Mouse (Mus musculus) CH12.LX (cell line): ENCODE data around the gene Snupn. TPM values are rescaled to one million over a fixed set of nuclear protein-coding genes. Genes with fewer than 3 reads are reported as not detected.

Experiments used
- DNase-seq: peaks from one replicate; pipeline ENCODE4 v3.0.0-alpha.2; 2013; ENCODE audit errors: extremely low read depth
- H3K27ac ChIP-seq: 2 replicates; pipeline ENCODE4 v1.5.1; 2012; ENCODE audit warnings: low read depth, mild to moderate bottlenecking, control low read depth, moderate library complexity; ENCODE audit not compliant: insufficient read depth
- H3K27me3 ChIP-seq: replicated peaks from 2 replicates; pipeline ENCODE3; 2012; ENCODE audit warnings: inconsistent platforms
- H3K36me3 ChIP-seq, 2 experiments: replicated peaks in 1 of 2; 2 replicates each; pipeline versions ENCODE3 to v1.6.1; 2012; ENCODE audit warnings: inconsistent platforms in 1 of 2, low read length in 1 of 2, mild to moderate bottlenecking in 1 of 2, mixed read lengths in 1 of 2, moderate library complexity in 1 of 2; ENCODE audit not compliant: control insufficient read depth in 1 of 2, insufficient read depth in 1 of 2
- H3K4me1 ChIP-seq, 2 experiments: 2 replicates each; pipeline ENCODE4 v1.6.1; 2012; ENCODE audit warnings: inconsistent platforms in 1 of 2, moderate library complexity in 1 of 2; ENCODE audit not compliant: insufficient read depth in 2 of 2, control insufficient read depth in 1 of 2
- H3K4me2 ChIP-seq: 2 replicates; pipeline ENCODE4 v1.6.1; 2012; ENCODE audit warnings: low read depth, mild to moderate bottlenecking, control low read depth; ENCODE audit not compliant: poor library complexity, insufficient read depth, severe bottlenecking
- H3K4me3 ChIP-seq, 3 experiments: fragments of 150-350 bp in 1 of 3; sonication (generic) in 1 of 3; replicated peaks in 1 of 3; 2 replicates each; pipeline versions ENCODE3 to v1.5.1; 2011 to 2012; ENCODE audit warnings: low read depth in 2 of 3, low read length in 2 of 3, mild to moderate bottlenecking in 2 of 3, moderate library complexity in 2 of 3, control low read depth in 1 of 3, improper control_type of control experiment in 1 of 3, inconsistent platforms in 1 of 3, mixed read lengths in 1 of 3; ENCODE audit not compliant: poor library complexity in 1 of 3
- H3K79me2 ChIP-seq: replicated peaks from 2 replicates; pipeline ENCODE4 v1.6.1; 2012; ENCODE audit warnings: mild to moderate bottlenecking, moderate library complexity; ENCODE audit not compliant: control insufficient read depth, poor library complexity, insufficient read depth, severe bottlenecking; ENCODE audit errors: extremely low read depth
- H3K9ac ChIP-seq: 2 replicates; pipeline ENCODE4 v1.6.1; 2012; ENCODE audit warnings: low read depth, mild to moderate bottlenecking, control low read depth, moderate library complexity; ENCODE audit not compliant: insufficient read depth
- H3K9me3 ChIP-seq: replicated peaks from 2 replicates; pipeline ENCODE3; 2012; ENCODE audit warnings: low read length, inconsistent platforms, mixed read lengths
- CHD1 ChIP-seq: IDR thresholded peaks from 2 replicates; pipeline ENCODE4 v1.6.1; 2012; ENCODE audit warnings: low read depth, low read length, improper control_type of control experiment, inconsistent platforms
- CTCF ChIP-seq, 2 experiments: IDR thresholded peaks in 1 of 2; conservative IDR thresholded peaks in 1 of 2; 2 replicates each; pipeline ENCODE4 v1.5.1; 2011 to 2012; ENCODE audit warnings: low read depth in 2 of 2, low read length in 2 of 2, improper control_type of control experiment in 1 of 2, inconsistent platforms in 1 of 2, mild to moderate bottlenecking in 1 of 2, moderate library complexity in 1 of 2
- E2F4 ChIP-seq: IDR thresholded peaks from 2 replicates; pipeline ENCODE4 v1.6.1; 2011; ENCODE audit warnings: low read depth, low read length, improper control_type of control experiment; ENCODE audit not compliant: insufficient replicate concordance
- EP300 ChIP-seq: IDR thresholded peaks from 2 replicates; pipeline ENCODE4 v1.6.1; 2011; ENCODE audit warnings: low read length, improper control_type of control experiment
- ETS1 ChIP-seq: conservative IDR thresholded peaks from 2 replicates; pipeline ENCODE4 v1.6.1; 2012; ENCODE audit warnings: low read depth, mild to moderate bottlenecking, inconsistent platforms, low read length, improper control_type of control experiment, moderate library complexity
- GABPA ChIP-seq: IDR thresholded peaks from 2 replicates; pipeline ENCODE4 v1.6.1; 2012; ENCODE audit warnings: low read depth, low read length, improper control_type of control experiment, inconsistent platforms; ENCODE audit not compliant: insufficient replicate concordance
- HCFC1 ChIP-seq: IDR thresholded peaks from 2 replicates; pipeline ENCODE4 v1.6.1; 2012; ENCODE audit warnings: low read depth, mild to moderate bottlenecking, inconsistent platforms, low read length, improper control_type of control experiment
- IRF4 ChIP-seq: IDR thresholded peaks from 2 replicates; pipeline ENCODE4 v1.6.1; 2014; ENCODE audit warnings: low read depth, mild to moderate bottlenecking, inconsistent platforms, low read length, improper control_type of control experiment
- JUN ChIP-seq: IDR thresholded peaks from 2 replicates; pipeline ENCODE4 v1.6.1; 2011; ENCODE audit warnings: low read depth, mild to moderate bottlenecking, low read length, improper control_type of control experiment, moderate library complexity; ENCODE audit not compliant: insufficient read depth
- JUND ChIP-seq: conservative IDR thresholded peaks from 2 replicates; pipeline ENCODE4 v1.6.1; 2011; ENCODE audit warnings: low read depth, low read length, improper control_type of control experiment
- KAT2A ChIP-seq: IDR thresholded peaks from 2 replicates; pipeline ENCODE4 v1.6.1; 2012; ENCODE audit warnings: low read length, improper control_type of control experiment, inconsistent platforms; ENCODE audit not compliant: insufficient replicate concordance
- MAX ChIP-seq: IDR thresholded peaks from 2 replicates; pipeline ENCODE4 v1.6.1; 2011; ENCODE audit warnings: low read length, improper control_type of control experiment
- MAZ ChIP-seq: IDR thresholded peaks from 2 replicates; pipeline ENCODE4 v1.6.1; 2012; ENCODE audit warnings: low read depth, mild to moderate bottlenecking, inconsistent platforms, low read length, improper control_type of control experiment, moderate library complexity
- MEF2A ChIP-seq: IDR thresholded peaks from 2 replicates; pipeline ENCODE4 v1.6.1; 2014; ENCODE audit warnings: low read depth, mild to moderate bottlenecking, inconsistent platforms, low read length, improper control_type of control experiment, borderline replicate concordance
- MXI1 ChIP-seq: IDR thresholded peaks from 2 replicates; pipeline ENCODE4 v1.6.1; 2011; ENCODE audit warnings: mild to moderate bottlenecking, low read depth, low read length, improper control_type of control experiment
- MYC ChIP-seq: IDR thresholded peaks from 2 replicates; pipeline ENCODE4 v1.6.1; 2011; ENCODE audit warnings: low read depth, mild to moderate bottlenecking, improper control_type of control experiment, low read length
- NELFE ChIP-seq: IDR thresholded peaks from 2 replicates; pipeline ENCODE4 v1.6.1; 2011; ENCODE audit warnings: low read depth, low read length, improper control_type of control experiment
- NRF1 ChIP-seq: IDR thresholded peaks from 2 replicates; pipeline ENCODE4 v1.6.1; 2014; ENCODE audit warnings: low read depth, mild to moderate bottlenecking, inconsistent platforms, low read length, improper control_type of control experiment, moderate library complexity
- PAX5 ChIP-seq: IDR thresholded peaks from 2 replicates; pipeline ENCODE4 v1.6.1; 2012; ENCODE audit warnings: low read length, inconsistent platforms, mixed read lengths
- POLR2A ChIP-seq: IDR thresholded peaks from 2 replicates; pipeline ENCODE4 v1.6.1; 2011; ENCODE audit warnings: low read depth, mild to moderate bottlenecking, improper control_type of control experiment, low read length
- POLR2AphosphoS2 ChIP-seq: IDR thresholded peaks from 2 replicates; pipeline ENCODE4 v1.6.1; 2011; ENCODE audit warnings: low read depth, low read length, improper control_type of control experiment
- RAD21 ChIP-seq: IDR thresholded peaks from 2 replicates; pipeline ENCODE4 v1.6.1; 2011; ENCODE audit warnings: low read depth, mild to moderate bottlenecking, low read length, improper control_type of control experiment, moderate library complexity
- RCOR1 ChIP-seq: conservative IDR thresholded peaks from 2 replicates; pipeline ENCODE4 v1.6.1; 2012; ENCODE audit warnings: low read depth, mild to moderate bottlenecking, inconsistent platforms, low read length, improper control_type of control experiment
- SIN3A ChIP-seq: IDR thresholded peaks from 2 replicates; pipeline ENCODE4 v1.6.1; 2012; ENCODE audit warnings: low read length, improper control_type of control experiment, inconsistent platforms
- SMC3 ChIP-seq: IDR thresholded peaks from 2 replicates; pipeline ENCODE4 v1.6.1; 2011; ENCODE audit warnings: low read depth, low read length, improper control_type of control experiment
- TBP ChIP-seq: conservative IDR thresholded peaks from 2 replicates; pipeline ENCODE4 v1.6.1; 2011; ENCODE audit warnings: low read depth, low read length, improper control_type of control experiment
- TCF12 ChIP-seq: IDR thresholded peaks from 2 replicates; pipeline ENCODE4 v1.6.1; 2014; ENCODE audit warnings: low read depth, mild to moderate bottlenecking, inconsistent platforms, low read length, improper control_type of control experiment
- USF1 ChIP-seq: IDR thresholded peaks from 2 replicates; pipeline ENCODE4 v1.6.1; 2014; ENCODE audit warnings: low read depth, mild to moderate bottlenecking, inconsistent platforms, low read length, improper control_type of control experiment
- USF2 ChIP-seq: conservative IDR thresholded peaks from 2 replicates; pipeline ENCODE4 v1.6.1; 2011; ENCODE audit warnings: low read depth, low read length, improper control_type of control experiment
- ZKSCAN1 ChIP-seq: IDR thresholded peaks from 2 replicates; pipeline ENCODE4 v1.6.1; 2012; ENCODE audit warnings: low read depth, inconsistent platforms, low read length, improper control_type of control experiment, borderline replicate concordance
- ZNF384 ChIP-seq: IDR thresholded peaks from 2 replicates; pipeline ENCODE4 v1.6.1; 2012; ENCODE audit warnings: low read depth, low read length, improper control_type of control experiment, inconsistent platforms
- dilution Hi-C: fragments of 300-500 bp; cut with MboI; formaldehyde crosslinking; loops from 2 replicates; pipeline ENCODE4 v1.14.3; 2020; ENCODE audit warnings: low sequenced_read_pairs; ENCODE audit not compliant: extremely low pct_unique_long_range_greater_than_20kb, extremely low pct_ligation_motif_present
- in situ Hi-C: fragments of 300-500 bp; cut with MboI; formaldehyde crosslinking; loops from 3 replicates; pipeline ENCODE4 v1.14.3; 2019; ENCODE audit warnings: low sequenced_read_pairs, low pct_ligation_motif_present, low pct_unique_long_range_greater_than_20kb, mixed read lengths
- polyA plus RNA-seq: library from polyadenylated mRNA; unstranded; fragments of >175 nt; gene quantifications from 2 replicates; pipeline ENCODE4 v1.2.1, GENCODE M21; 2012; ENCODE audit warnings: low read depth; ENCODE audit not compliant: insufficient read length
- total RNA-seq, 2 experiments: library from RNA; depleted of rRNA; stranded (reverse); fragments of 300-350 nt in 1 of 2; fragments of >200 nt in 1 of 2; gene quantifications; 2 replicates each; pipeline ENCODE4 v1.2.3; 2012 to 2014

Snupn gene
- total and polyA plus RNA-seq, 3 experiments = 18.3 to 25.1 (median 21.2) TPM

DNA sequence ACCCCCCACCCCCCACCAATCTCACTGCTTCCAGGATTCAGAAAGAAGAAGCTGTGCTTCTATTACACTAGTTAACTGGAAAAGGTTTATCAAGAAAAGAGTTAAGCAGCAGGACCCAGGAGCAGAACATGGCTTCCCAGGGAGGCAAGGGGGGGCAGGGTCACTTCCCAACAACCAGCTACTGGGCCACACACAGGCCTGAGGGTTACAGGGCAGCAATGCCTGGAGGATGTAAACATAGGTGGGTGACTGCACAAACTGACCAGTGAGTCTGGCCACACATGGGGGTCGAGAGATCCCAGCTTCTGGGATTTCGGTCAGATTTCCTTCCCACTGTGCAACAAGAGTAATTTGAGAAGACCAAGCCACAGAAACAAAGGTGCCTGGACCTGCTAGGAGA, 33.5 kb upstream of the Snupn start:
- TF ChIP-seq CHD1 (no peak), TBP (no peak), CTCF (conservative IDR thresholded peaks at IDR 0.05 in 1 of 2, IDR thresholded peaks at IDR 0.05 in 1 of 2; ENCODE audit: low read depth in 2 of 2, low read length in 2 of 2) (no peak), USF1 (no peak), EP300 (no peak), MEF2A (no peak), MYC (no peak), MAZ (no peak), IRF4 (no peak), NELFE (no peak), RCOR1 (no peak), POLR2A (no peak), ZNF384 (no peak), JUN (no peak), MAX (no peak), PAX5 (no peak), HCFC1 (no peak), ZKSCAN1 (no peak), KAT2A (no peak)
- TF ChIP-seq, all 38 proteins: peak for 0
- in situ Hi-C loops = no loop called here
- H3K4me2 ChIP-seq = no peak overlapping the region

DNA sequence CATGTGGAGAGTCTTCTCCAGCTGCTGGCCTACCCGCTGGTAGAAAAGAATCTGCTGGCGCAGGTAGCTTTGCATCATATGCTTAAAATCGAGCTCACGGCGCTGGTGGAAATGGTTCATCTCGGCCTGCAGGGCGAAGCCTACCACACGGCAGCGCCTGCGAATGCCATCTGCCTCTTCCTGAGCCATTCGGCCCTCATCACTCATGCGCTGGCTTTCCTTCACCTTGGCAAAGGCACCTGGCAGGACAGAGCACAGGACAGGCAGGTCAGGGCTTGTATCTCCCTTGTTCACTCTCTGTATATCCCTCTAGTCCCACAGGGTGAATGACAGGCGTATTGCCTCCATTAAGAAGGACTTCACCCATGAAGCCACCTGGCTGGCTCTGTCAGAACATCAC, 32.2 kb upstream of the Snupn start:
- dilution Hi-C loops = no loop called here
- Histone ChIP-seq H3K4me3 (no peak overlapping the region), H3K36me3 (peaks cover 13 to 52% of the 10 kb centered on the region in 2 experiments), H3K9me3 (peaks cover 6% of the 10 kb centered on the region), H3K9ac (no peak overlapping the region), H3K4me2 (no peak overlapping the region), H3K4me1 (peaks cover 0 to 11% of the 10 kb centered on the region in 2 experiments; a peak in 2 of 4 replicates), H3K27ac (no peak overlapping the region), H3K79me2 (no peaks in the 10 kb centered on the region), H3K27me3 (no peaks in the 10 kb centered on the region)
- TF ChIP-seq MEF2A (no peak), USF2 (no peak), POLR2AphosphoS2 (no peak), HCFC1 (no peak), POLR2A (no peak), MXI1 (no peak), NRF1 (no peak), JUND (no peak), TCF12 (no peak), CTCF (conservative IDR thresholded peaks at IDR 0.05 in 1 of 2, IDR thresholded peaks at IDR 0.05 in 1 of 2; ENCODE audit: low read depth in 2 of 2, low read length in 2 of 2) (no peak), GABPA (no peak), MAZ (no peak), RAD21 (no peak), ETS1 (no peak), SMC3 (no peak), SIN3A (no peak), PAX5 (no peak), E2F4 (no peak), NELFE (no peak), ZNF384 (no peak)
- no peak for DNase-seq
- in situ Hi-C loops = no loop called here

More for the DNA sequence above, 33.5 kb upstream of the Snupn start:
- Histone ChIP-seq H3K27me3 (no peaks in the 10 kb centered on the region), H3K4me1 (peaks cover 0 to 11% of the 10 kb centered on the region in 2 experiments; a peak in 2 of 4 replicates), H3K9me3 (peaks cover 6% of the 10 kb centered on the region), H3K4me3 (no peak overlapping the region), H3K36me3 (peaks cover 13 to 42% of the 10 kb centered on the region in 2 experiments), H3K9ac (no peak overlapping the region), H3K79me2 (no peaks in the 10 kb centered on the region), H3K27ac (no peak overlapping the region)
- dilution Hi-C loops = no loop called here
- DNase-seq = no peak
